Mouse (Mus musculus): Measurements from ENCODE around the gene Gm28710. TPM values are rescaled to one million over a fixed set of nuclear protein-coding genes. Genes with fewer than 3 reads are reported as not detected.

Gene Gm28710
- total RNA-seq (2017) = not detected in 3 replicates

GRCm38 (mm10) chr5:16791243-16791860, at the start of gene Gm28710:
Gene Gm28710 (plus strand): TSS chr5:16791810.
- ATAC-seq (replicated peaks; ENCODE audit: insufficient number of reproducible peaks, low FRiP score, low TSS enrichment, poor library complexity, severe bottlenecking) = no peak

GRCm38 (mm10) chr5:16777176-16777575, 14.4 kb upstream of the Gm28710 start:
- no peak for ATAC-seq (replicated peaks; ENCODE audit: insufficient number of reproducible peaks, low FRiP score, low TSS enrichment, poor library complexity, severe bottlenecking)

- no peak for ATAC-seq (replicated peaks; ENCODE audit: insufficient number of reproducible peaks, low FRiP score, low TSS enrichment, poor library complexity, severe bottlenecking)
Measured at GRCm38 (mm10) chr5:16778610-16779172, 12.9 kb upstream of the Gm28710 start.

- ATAC-seq (replicated peaks; ENCODE audit: insufficient number of reproducible peaks, low FRiP score, low TSS enrichment, poor library complexity, severe bottlenecking) = no peak
Measured at GRCm38 (mm10) chr5:16785627-16786026, 6.0 kb upstream of the Gm28710 start.

- ATAC-seq (replicated peaks; ENCODE audit: insufficient number of reproducible peaks, low FRiP score, low TSS enrichment, poor library complexity, severe bottlenecking) = no peak
Measured at GRCm38 (mm10) chr5:16794972-16795371, 3.4 kb downstream of the Gm28710 start.

GRCm38 (mm10) chr5:16802726-16803125, 11.1 kb downstream of the Gm28710 start:
- ATAC-seq (replicated peaks; ENCODE audit: insufficient number of reproducible peaks, low FRiP score, low TSS enrichment, poor library complexity, severe bottlenecking) = no peak

GRCm38 (mm10) chr5:16838991-16839390, 47.4 kb downstream of the Gm28710 start:
- no peak for ATAC-seq (replicated peaks; ENCODE audit: insufficient number of reproducible peaks, low FRiP score, low TSS enrichment, poor library complexity, severe bottlenecking)

GRCm38 (mm10) chr5:16869309-16869915, 77.8 kb downstream of the Gm28710 start:
- no peak for ATAC-seq (replicated peaks; ENCODE audit: insufficient number of reproducible peaks, low FRiP score, low TSS enrichment, poor library complexity, severe bottlenecking)

- no peak for ATAC-seq (replicated peaks; ENCODE audit: insufficient number of reproducible peaks, low FRiP score, low TSS enrichment, poor library complexity, severe bottlenecking)
Measured at GRCm38 (mm10) chr5:16894161-16894560, 102.6 kb downstream of the Gm28710 start.

- ATAC-seq (replicated peaks; ENCODE audit: insufficient number of reproducible peaks, low FRiP score, low TSS enrichment, poor library complexity, severe bottlenecking) = no peak
Measured at GRCm38 (mm10) chr5:16919791-16920190, 128.2 kb downstream of the Gm28710 start.

- ATAC-seq (replicated peaks; ENCODE audit: insufficient number of reproducible peaks, low FRiP score, low TSS enrichment, poor library complexity, severe bottlenecking) = no peak
Measured at GRCm38 (mm10) chr5:16922473-16922872, 130.9 kb downstream of the Gm28710 start.

Other genes starting within 250 kb of the Gm28710 start
- 41.1 to 85.4 TPM (median 74.6 TPM) in 3 replicates for gene Hgf, start 238.3 kb upstream of the Gm28710 start, total RNA-seq (2017)